Mouse (Mus musculus) embryo, embryonic 11.5 days (tissue): ENCODE data around the gene Ces1h.
"Not testable (repeated sequence)": the region's sequence is repeated elsewhere in the genome, so short reads cannot be mapped to it uniquely, and the experiment has no call there.

Source experiments
- DNase-seq: peaks from one replicate; pipeline ENCODE4 v3.0.0-alpha.2; 2012; ENCODE audit warnings: low read depth, low spot score

Gene Ces1h

GRCm38 (mm10) chr8:93379625-93380024 is at the start of gene Ces1h:
Gene Ces1h, minus strand, starts transcription at chr8:93379725.
- DNase-seq = no peak

GRCm38 (mm10) chr8:93427195-93427594 is 47.7 kb upstream of the Ces1h start:
- no peak for DNase-seq

GRCm38 (mm10) chr8:93415387-93415786 is 35.9 kb upstream of the Ces1h start:
- no peak for DNase-seq

- no peak for DNase-seq
Measured at GRCm38 (mm10) chr8:93408830-93409229, 29.3 kb upstream of the Ces1h start.

- no peak for DNase-seq
Measured at GRCm38 (mm10) chr8:93399698-93400097, 20.2 kb upstream of the Ces1h start.

GRCm38 (mm10) chr8:93398044-93398443 is 18.5 kb upstream of the Ces1h start:
- no peak for DNase-seq

GRCm38 (mm10) chr8:93394079-93394619 is 14.6 kb upstream of the Ces1h start:
- not testable (repeated sequence) for DNase-seq

- no peak for DNase-seq
Measured at GRCm38 (mm10) chr8:93369481-93369880, 10.0 kb downstream of the Ces1h start.

GRCm38 (mm10) chr8:93360113-93360512 is 19.4 kb downstream of the Ces1h start:
- peak; percentile 5 for DNase-seq

- no peak for DNase-seq
Measured at GRCm38 (mm10) chr8:93339531-93339930, 40.0 kb downstream of the Ces1h start.

- no peak for DNase-seq
Measured at GRCm38 (mm10) chr8:93337207-93337606, 42.3 kb downstream of the Ces1h start, which contains the start of gene Ces1g. Gene Ces1g, minus strand, starts transcription at chr8:93337308.

- no peak for DNase-seq
Measured at GRCm38 (mm10) chr8:93332703-93333102, 46.8 kb downstream of the Ces1h start.

GRCm38 (mm10) chr8:93331151-93331550 is 48.4 kb downstream of the Ces1h start:
- DNase-seq = no peak

GRCm38 (mm10) chr8:93325123-93325522 is 54.4 kb downstream of the Ces1h start:
- no peak for DNase-seq

GRCm38 (mm10) chr8:93317031-93317430 is 62.5 kb downstream of the Ces1h start:
- no peak for DNase-seq

GRCm38 (mm10) chr8:93315557-93315956 is 64.0 kb downstream of the Ces1h start:
- no peak for DNase-seq
